Mouse (Mus musculus) left cerebral cortex, adult 11 months (tissue): ENCODE data around the gene Tbc1d5.
"Not testable (repeated sequence)": the region's sequence is repeated elsewhere in the genome, so short reads cannot be mapped to it uniquely, and the experiment has no call there.

ENCODE experiments used
- DNase-seq: peaks from one replicate; pipeline ENCODE4 v3.0.0; 2022; ENCODE audit warnings: low spot score

Gene Tbc1d5

GRCm38 (mm10) chr17:50741386-50741785 lies 437.8 kb downstream of the Tbc1d5 start:
- no peak for DNase-seq

- DNase-seq, result no peak
These were observed 438.3 kb downstream of the Tbc1d5 start for GRCm38 (mm10) chr17:50740804-50741203.

GRCm38 (mm10) chr17:50738476-50738875 lies 440.7 kb downstream of the Tbc1d5 start:
- no peak for DNase-seq

- DNase-seq, result no peak
These were observed 442.1 kb downstream of the Tbc1d5 start for GRCm38 (mm10) chr17:50737068-50737467.

- no peak for DNase-seq
These were observed 443.1 kb downstream of the Tbc1d5 start for GRCm38 (mm10) chr17:50735955-50736533.

GRCm38 (mm10) chr17:50735382-50735954 lies 443.7 kb downstream of the Tbc1d5 start:
- DNase-seq, result no peak

GRCm38 (mm10) chr17:50734781-50735180 lies 444.4 kb downstream of the Tbc1d5 start:
- DNase-seq, result no peak

GRCm38 (mm10) chr17:50733390-50733789 lies 445.8 kb downstream of the Tbc1d5 start:
- DNase-seq, result no peak

- no peak for DNase-seq
These were observed 447.3 kb downstream of the Tbc1d5 start for GRCm38 (mm10) chr17:50731876-50732275.

- no peak for DNase-seq
These were observed 448.3 kb downstream of the Tbc1d5 start for GRCm38 (mm10) chr17:50730896-50731295.

- no peak for DNase-seq
These were observed 449.6 kb downstream of the Tbc1d5 start for GRCm38 (mm10) chr17:50729577-50729976.

- DNase-seq, result no peak
These were observed 450.1 kb downstream of the Tbc1d5 start for GRCm38 (mm10) chr17:50729031-50729430.

GRCm38 (mm10) chr17:50726265-50726664 lies 452.9 kb downstream of the Tbc1d5 start:
- DNase-seq, result no peak

GRCm38 (mm10) chr17:50724376-50724775 lies 454.8 kb downstream of the Tbc1d5 start:
- DNase-seq, result no peak

- no peak for DNase-seq
These were observed 461.6 kb downstream of the Tbc1d5 start for GRCm38 (mm10) chr17:50717586-50717985.

- no peak for DNase-seq
These were observed 468.5 kb downstream of the Tbc1d5 start for GRCm38 (mm10) chr17:50710497-50711222.

GRCm38 (mm10) chr17:50698410-50698809 lies 480.7 kb downstream of the Tbc1d5 start:
- DNase-seq, result not testable (repeated sequence)

- no peak for DNase-seq
These were observed 491.0 kb downstream of the Tbc1d5 start for GRCm38 (mm10) chr17:50688135-50688534.

GRCm38 (mm10) chr17:50687670-50688069 lies 491.5 kb downstream of the Tbc1d5 start:
- no peak for DNase-seq

GRCm38 (mm10) chr17:50684960-50685645 lies 494.0 kb downstream of the Tbc1d5 start:
- no peak for DNase-seq
